Mouse (Mus musculus) CD8-positive naive resting alpha-beta T cell, adult 2 months (primary cell): ENCODE data around the gene Dyrk2.

ENCODE experiments used
- DNase-seq, 2 experiments: peaks; one replicate each; pipeline ENCODE4 v3.0.0; 2022; ENCODE audit warnings: low read depth in 2 of 2, low spot score in 2 of 2

Gene Dyrk2

GRCm38 (mm10) chr10:118846991-118847545, 22.9 kb downstream of the Dyrk2 start:
- DNase-seq, result no peak

- DNase-seq, result no peak
Observed at GRCm38 (mm10) chr10:118840598-118840997, 29.4 kb downstream of the Dyrk2 start.

DNA sequence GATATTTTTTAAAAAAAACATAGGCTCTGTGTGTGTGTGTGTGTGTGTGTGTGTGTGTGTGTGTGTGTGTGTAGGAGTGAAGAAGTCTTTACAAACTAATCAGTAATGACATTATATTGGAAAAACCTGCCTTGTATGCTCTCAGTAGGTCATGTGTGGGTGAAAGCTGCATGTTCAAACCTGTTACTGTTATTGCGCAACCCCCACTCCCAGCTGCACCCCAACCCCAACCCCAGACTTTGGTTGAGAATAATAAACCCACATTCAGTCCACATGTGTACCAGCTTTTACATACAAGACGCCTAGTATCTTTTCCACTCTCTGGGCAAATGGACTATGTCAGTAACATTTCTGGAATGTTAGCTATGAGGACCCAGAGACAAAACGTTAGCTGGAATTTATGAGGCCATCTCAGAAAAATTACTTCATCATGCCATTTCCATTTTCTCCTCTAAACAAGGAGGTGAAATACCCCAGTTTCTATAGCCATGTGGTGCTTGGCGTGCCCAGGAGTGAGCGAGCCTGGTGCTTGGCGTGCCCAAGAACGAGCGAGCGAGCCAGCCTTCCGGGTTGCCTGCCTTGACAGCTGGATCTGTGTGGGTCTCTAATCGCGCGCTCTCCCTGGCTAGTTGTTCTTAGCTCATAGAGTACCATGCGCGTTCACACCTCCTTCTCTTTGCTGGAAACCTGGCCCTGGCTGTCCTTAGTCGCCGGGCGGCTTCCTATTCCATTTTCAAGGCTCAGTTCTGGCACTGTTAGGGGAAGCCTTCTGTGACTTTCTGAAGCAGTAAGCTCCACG, 30.5 kb downstream of the Dyrk2 start:
- no peak for DNase-seq

DNA sequence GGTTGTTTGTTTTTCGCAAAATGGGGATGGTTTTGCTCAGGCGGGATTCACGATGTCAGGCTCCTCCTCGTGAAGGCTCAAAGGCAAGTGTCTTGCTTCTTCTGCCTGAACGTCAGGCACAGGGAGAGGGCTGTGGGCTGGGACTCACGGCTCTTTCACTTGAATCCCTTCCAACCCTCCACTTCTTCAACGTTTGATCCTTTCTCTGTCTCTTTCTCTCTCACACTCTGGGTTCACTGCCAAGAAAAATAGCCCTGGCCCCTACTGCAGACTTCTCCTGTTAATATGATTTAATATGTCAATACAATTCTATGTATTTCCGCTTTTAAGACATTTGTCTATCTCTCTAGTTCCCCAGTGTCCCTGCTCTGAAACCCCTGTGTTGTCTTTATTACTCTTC, 32.4 kb downstream of the Dyrk2 start:
- no peak for DNase-seq

GRCm38 (mm10) chr10:118831190-118831589, 38.8 kb downstream of the Dyrk2 start:
- DNase-seq, result no peak

- no peak for DNase-seq
Observed at GRCm38 (mm10) chr10:118829641-118830040, 40.4 kb downstream of the Dyrk2 start.

DNA sequence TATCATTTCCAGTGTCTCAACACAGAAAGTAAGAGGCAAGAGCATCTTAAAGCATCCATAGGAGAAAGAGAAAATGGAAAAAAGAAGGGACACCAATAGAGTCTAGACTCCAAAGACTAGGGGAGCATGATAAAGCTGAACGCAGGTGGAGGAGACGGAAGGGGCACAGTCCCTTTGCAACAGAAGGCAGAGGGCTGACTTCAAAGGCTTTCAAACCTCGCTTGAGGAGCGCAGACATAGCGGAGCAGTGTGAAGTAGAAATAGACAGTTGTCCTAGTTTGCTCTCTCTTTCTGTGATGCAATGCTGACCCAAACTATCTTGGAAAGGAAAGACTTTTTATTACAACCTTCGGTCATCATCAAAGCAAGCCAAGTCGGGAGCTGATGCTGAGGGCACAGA, 42.9 kb downstream of the Dyrk2 start:
- DNase-seq, result no peak

- DNase-seq, result no peak
Observed at GRCm38 (mm10) chr10:118824830-118825229, 45.2 kb downstream of the Dyrk2 start.

GRCm38 (mm10) chr10:118820901-118821300, 49.1 kb downstream of the Dyrk2 start:
- no peak for DNase-seq

- no peak for DNase-seq
Observed at GRCm38 (mm10) chr10:118819846-118820245, 50.2 kb downstream of the Dyrk2 start.

DNA sequence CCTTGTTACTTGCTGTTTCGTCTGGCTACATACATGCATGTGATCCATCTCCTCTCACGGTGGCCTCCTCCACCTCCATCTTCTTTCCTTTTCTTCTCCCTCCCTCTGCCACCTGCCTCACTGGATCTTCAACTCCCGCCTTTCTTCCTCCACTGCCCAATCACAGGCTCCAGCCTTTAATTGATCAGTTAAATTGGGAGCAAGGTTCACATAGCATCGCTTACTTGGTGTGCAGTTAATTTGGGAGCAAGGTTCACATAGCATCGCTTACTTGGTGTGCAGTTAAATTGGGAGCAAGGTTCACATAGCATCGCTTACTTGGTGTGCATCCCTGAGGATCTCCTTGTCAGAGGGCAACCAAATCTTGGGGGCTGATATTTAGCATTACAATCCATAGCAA, 52.9 kb downstream of the Dyrk2 start:
- DNase-seq, result no peak

DNA sequence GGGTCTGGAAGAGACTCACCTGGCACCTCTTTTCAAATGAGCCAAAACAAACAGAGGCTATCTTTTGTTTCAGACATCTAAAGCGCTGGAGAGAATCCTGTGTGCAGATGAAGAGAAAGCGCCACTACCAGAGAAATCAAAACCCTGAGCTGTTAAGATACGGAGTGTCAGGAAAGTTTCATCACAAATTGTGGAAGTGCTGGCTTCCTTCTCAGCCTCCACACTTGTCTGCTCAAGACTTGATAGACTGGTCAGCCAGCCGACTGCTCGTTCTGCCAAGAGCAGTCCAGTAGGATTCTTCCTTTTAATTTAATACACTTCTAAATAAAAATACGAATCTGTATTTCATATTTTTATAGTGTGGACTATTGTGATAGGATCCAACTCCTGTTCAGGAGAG, 58.1 kb downstream of the Dyrk2 start:
- no peak for DNase-seq

GRCm38 (mm10) chr10:118810908-118811711, 58.9 kb downstream of the Dyrk2 start:
- DNase-seq, result no peak
